Mouse (Mus musculus): ENCODE measurements at regions not wholly inside any gene's neighbourhood (a gene's known extent, or its start where the extent isn't known, plus 50 kb on each side); places are given as distances from the start of the nearest gene placed in this dataset.
"Not testable (repeated sequence)": the region's sequence is repeated elsewhere in the genome, so short reads cannot be mapped to it uniquely, and the experiment has no call there.

GRCm38 (mm10) chr13:45130516-45131249 lies 52.2 kb downstream of the Gm9817 start:
- no peak for DNase-seq (ENCODE audit: inconsistent age in 2 of 2, low spot score in 1 of 2)

- DNase-seq (ENCODE audit: inconsistent age in 2 of 2, low spot score in 1 of 2) = no peak
Measured at GRCm38 (mm10) chr13:45140616-45141015, 62.1 kb downstream of the Gm9817 start.

GRCm38 (mm10) chr13:45145129-45145528 lies 66.6 kb downstream of the Gm9817 start:
- DNase-seq (ENCODE audit: inconsistent age in 2 of 2, low spot score in 1 of 2) = no peak

- DNase-seq (ENCODE audit: inconsistent age in 2 of 2, low spot score in 1 of 2) = no peak
Measured at GRCm38 (mm10) chr13:45156223-45156622, 77.7 kb downstream of the Gm9817 start.

GRCm38 (mm10) chr13:45156982-45157381 lies 78.5 kb downstream of the Gm9817 start:
- DNase-seq (ENCODE audit: inconsistent age in 2 of 2, low spot score in 1 of 2) = no peak

GRCm38 (mm10) chr13:45160281-45160680 lies 81.8 kb downstream of the Gm9817 start:
- no peak for DNase-seq (ENCODE audit: inconsistent age in 2 of 2, low spot score in 1 of 2)

GRCm38 (mm10) chr13:45164001-45164778 lies 85.7 kb downstream of the Gm9817 start:
- no peak for DNase-seq (ENCODE audit: inconsistent age in 2 of 2, low spot score in 1 of 2)

- peak in 1 of 2 experiments; percentile 26 for DNase-seq (ENCODE audit: inconsistent age in 2 of 2, low spot score in 1 of 2)
Measured at GRCm38 (mm10) chr13:45165159-45165558, 86.7 kb downstream of the Gm9817 start.

- DNase-seq (ENCODE audit: inconsistent age in 2 of 2, low spot score in 1 of 2) = no peak
Measured at GRCm38 (mm10) chr13:45169716-45170115, 91.2 kb downstream of the Gm9817 start.

- DNase-seq (ENCODE audit: inconsistent age in 2 of 2, low spot score in 1 of 2) = no peak
Measured at GRCm38 (mm10) chr13:45173139-45173538, 94.6 kb downstream of the Gm9817 start.

- DNase-seq (ENCODE audit: inconsistent age in 2 of 2, low spot score in 1 of 2) = not testable (repeated sequence)
Measured at GRCm38 (mm10) chr13:45175711-45176205, 97.3 kb downstream of the Gm9817 start.

GRCm38 (mm10) chr13:45181529-45182230 lies 103.2 kb downstream of the Gm9817 start:
- no peak for DNase-seq (ENCODE audit: inconsistent age in 2 of 2, low spot score in 1 of 2)

GRCm38 (mm10) chr13:45189389-45189788 lies 110.9 kb downstream of the Gm9817 start:
- DNase-seq (ENCODE audit: inconsistent age in 2 of 2, low spot score in 1 of 2) = no peak

GRCm38 (mm10) chr13:45190151-45190550 lies 111.7 kb downstream of the Gm9817 start:
- no peak for DNase-seq (ENCODE audit: inconsistent age in 2 of 2, low spot score in 1 of 2)

GRCm38 (mm10) chr13:45192079-45192478 lies 113.6 kb downstream of the Gm9817 start:
- DNase-seq (ENCODE audit: inconsistent age in 2 of 2, low spot score in 1 of 2) = no peak

- DNase-seq (ENCODE audit: inconsistent age in 2 of 2, low spot score in 1 of 2) = no peak
Measured at GRCm38 (mm10) chr13:45195562-45195961, 117.1 kb downstream of the Gm9817 start.

GRCm38 (mm10) chr13:45196363-45196762 lies 117.9 kb downstream of the Gm9817 start:
- no peak for DNase-seq (ENCODE audit: inconsistent age in 2 of 2, low spot score in 1 of 2)

- DNase-seq (ENCODE audit: inconsistent age in 2 of 2, low spot score in 1 of 2) = no peak
Measured at GRCm38 (mm10) chr13:45200511-45201120, 122.1 kb downstream of the Gm9817 start.

- peak; percentile 72 to 90 for DNase-seq (ENCODE audit: inconsistent age in 2 of 2, low spot score in 1 of 2)
Measured at GRCm38 (mm10) chr13:45204856-45205255, 126.4 kb downstream of the Gm9817 start.

- DNase-seq (ENCODE audit: inconsistent age in 2 of 2, low spot score in 1 of 2) = no peak
Measured at GRCm38 (mm10) chr13:45208540-45209197, 130.2 kb downstream of the Gm9817 start.
